Mouse (Mus musculus): Measurements from ENCODE around the gene Pih1d2.

Pih1d2 gene

DNA sequence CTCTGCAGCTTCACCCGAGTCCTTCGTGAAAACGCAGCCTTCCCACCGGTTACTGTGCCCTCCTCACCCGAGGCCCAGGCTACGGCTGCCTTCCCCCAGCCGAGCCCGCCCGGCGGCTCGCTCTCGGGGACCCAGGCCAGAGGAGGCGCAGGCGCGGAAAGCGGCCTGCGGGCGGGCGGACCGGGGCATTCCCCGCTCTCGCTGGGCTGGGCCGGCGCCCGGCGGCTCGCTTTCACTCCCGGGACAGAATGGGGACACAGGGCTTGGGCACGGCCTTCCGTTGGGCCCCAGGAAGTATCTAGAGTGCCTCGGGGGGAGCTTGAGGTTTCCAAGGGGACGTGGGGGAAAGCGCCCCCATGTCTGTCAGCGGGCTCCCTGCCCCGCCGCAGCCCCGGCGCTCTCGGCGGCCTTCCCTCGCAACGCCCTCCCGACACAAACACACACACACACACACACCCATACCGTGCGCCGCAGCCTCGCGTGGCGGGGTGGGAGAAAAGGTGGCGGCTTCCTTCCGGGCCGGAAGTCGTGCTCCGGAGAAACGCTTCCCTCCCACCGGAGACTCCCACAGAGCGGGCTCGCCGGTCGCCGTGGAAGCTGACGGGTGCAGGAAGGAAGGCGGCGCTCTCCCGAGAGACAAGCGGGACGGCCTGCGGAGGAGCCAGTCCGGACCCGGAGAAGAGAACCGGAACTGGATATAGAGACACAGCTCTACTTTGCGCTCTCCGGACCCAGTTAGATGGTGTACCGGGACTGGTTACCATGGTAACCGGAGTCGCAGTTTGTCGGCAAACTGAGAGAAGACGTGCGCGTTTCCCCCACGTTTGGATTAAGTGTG, at the start of gene Pih1d2, which contains the start of gene Nkapd1:
Pih1d2 (plus strand) TSS at position 556 of the 838 bp plus-strand sequence.
Nkapd1 (minus strand) TSS at position 699 of the 838 bp plus-strand sequence.
- peak; percentile 93 to 96 for DNase-seq

DNA sequence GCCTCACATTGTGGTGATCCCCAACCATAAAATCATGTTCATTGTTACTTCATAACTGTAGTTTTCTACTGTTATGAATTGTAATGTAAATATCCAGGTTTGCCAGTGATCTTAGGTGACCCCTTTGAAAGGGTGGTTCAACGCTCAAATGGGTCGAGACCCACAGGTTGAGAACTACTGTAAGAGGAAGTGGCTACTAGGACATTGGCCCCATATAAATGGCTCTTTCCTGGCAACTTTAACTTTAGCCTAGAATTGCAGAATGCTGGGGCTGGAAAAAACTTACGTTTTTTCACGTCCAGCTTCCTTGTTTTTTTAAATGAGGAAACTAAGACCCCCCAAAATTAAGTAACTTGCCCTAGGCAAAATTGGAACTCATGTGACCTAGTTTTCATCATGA, 49.7 kb upstream of the Pih1d2 start:
- DNase-seq = no peak

DNA sequence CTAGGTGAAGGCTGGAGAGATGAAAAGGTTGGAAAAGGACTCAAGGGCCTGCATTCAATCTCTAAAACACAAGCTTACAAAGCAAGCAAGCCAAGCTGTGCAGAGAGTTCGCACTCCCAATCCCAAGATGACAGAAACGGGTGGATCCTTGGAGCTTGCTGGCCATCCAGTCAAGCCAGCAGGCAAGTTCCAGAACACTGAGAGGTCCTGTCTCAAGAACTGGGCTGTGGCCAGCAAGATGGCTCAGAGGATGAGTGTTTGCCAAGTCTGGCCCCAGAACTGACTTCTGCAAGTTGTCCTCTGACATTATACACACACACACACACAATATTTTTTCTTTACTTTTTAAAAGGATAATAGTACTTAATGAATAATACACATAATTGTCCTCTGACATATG, 49.2 kb upstream of the Pih1d2 start:
- no peak for DNase-seq

DNA sequence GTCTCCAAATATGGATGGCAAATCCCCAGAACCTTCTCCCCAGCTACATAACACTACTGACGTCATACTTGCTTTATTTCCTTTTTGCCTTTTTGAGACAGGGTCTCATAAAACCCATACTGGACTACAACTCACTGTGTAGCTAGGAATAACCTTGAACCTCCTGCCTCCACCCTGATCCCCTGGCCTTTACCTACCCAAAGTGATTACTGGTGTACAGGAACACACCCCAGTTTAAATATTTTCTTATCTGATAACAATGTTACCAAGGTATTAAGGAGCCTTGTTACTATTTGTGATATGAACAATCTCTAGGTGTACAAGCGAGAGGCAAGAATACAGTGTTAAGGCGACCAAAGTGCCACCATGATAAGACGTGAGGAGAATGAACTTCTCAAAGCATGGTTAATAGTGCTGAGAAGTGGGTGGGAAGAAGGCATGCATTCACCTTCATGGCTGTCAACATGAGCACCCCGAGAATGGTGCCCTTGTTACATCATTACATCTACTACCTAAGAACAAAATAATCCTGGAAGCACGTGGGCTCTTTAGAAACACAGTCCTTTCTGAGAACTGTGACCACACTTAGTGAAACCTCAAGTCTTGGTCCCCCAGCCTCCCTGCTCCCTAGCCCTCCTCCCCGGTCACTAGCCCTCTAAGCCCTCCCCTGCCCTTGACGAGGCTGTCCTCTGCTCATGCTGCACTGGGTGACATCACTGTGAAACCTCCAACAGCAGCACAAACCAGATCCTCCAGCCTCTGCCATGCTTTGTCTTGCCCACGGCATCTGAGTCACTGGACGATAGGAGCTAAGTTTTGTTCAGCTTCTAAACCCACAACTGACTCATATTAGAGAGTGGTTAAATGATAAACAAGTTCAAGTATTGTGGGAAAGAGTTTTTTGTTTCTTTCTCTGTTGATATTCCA, 47.3 kb upstream of the Pih1d2 start:
- DNase-seq = no peak

DNA sequence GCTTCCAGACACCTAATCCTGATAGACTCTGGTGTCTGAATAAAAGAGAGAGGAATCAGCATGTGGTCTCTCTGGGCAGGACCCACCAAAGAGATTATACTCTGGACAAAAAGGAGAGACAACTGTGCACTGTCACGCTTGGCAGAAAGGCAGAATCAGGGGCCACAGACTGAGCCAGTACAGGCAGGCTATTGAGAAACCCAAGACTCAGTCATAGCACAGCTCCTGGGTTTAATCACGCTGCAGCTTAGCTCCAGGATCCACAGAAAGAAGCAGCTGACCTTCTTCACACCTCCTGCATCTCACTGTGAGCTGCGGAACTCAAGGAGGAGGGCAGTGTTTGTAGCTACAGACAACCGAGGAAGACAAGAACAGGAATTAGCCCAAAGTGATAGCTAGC, 36.8 kb upstream of the Pih1d2 start:
- DNase-seq = no peak

DNA sequence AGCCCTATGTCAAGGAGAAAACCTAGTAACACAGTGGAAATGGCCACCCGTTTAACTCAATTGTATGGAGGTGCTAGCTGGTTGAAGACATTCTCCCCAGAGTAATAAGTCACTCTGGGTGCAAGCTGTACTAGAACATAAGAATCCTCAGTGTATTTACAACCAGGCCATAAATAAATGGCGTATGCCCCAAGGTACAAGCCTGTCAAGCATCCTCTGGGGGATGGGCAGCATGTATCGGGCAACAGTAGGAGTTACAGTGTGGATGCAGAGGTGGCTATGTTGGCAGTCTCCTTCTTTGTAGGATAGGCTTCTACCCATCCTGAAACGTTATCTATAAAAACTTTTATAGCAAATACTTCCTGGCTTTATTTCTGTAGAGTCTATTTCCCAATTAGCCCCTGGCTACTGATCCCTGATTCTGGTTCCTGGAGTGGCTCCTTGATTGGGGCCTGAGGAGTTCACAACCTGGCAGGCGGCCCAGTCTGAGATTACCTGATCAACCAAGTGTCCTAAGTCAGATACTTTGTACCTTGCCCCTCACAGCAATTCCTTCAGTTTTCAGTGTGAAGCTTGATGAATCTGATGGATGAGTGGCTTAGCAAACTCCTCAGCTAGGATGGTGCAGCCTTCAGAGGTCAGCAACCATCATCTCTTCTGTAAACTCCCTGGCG, 31.8 kb upstream of the Pih1d2 start:
- no peak for DNase-seq

DNA sequence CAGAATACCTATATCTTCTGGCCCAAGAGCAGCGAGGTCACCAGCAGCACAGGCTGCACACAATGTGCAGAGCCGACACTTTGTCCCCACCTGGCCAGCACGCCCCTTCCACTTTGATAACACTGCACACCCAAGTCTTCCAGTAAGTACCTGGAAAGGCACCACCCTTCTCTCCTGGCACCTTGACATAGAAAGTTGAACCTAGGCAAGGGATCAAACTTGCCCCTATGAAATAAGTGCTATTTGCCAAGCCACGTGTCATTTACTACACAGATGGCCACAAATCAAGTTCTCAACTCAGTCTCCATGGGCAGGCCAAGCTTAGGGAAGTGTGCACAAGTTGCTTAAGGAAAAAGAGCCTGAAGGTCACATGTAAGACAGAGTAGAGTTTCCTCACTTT, 30.2 kb upstream of the Pih1d2 start:
- DNase-seq = no peak

DNA sequence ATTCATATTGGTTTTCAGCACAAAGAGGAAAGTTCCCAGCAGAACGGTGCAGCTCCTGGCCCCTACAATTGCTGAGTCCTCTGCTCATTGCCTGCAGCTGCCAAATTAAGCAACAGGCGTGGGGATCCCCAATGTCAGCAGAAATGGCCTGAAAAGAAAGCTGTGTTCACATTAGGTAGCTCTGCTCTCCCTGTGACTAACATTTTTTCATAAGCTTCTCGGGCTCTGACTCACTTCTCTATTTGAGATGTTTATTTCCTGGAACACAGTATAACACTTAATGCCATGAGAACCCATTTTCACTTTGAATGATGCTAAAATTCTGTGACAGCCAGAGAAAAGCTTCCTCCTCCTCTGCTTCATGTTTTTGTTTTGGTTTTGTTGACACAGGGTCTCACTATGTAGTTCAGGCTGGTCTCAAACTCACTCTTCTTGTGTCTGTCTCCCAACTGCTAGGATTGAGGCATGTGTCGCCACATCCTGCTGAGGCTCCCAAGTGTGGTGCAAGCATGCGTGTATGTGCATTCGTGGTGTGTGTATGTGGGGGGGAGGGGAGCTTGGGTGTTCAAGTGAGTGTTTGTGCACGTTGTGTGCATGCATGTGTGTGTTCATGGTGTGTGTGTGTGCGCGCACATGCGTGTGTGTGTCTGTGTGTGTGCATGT, 26.1 kb upstream of the Pih1d2 start:
- no peak for DNase-seq

DNA sequence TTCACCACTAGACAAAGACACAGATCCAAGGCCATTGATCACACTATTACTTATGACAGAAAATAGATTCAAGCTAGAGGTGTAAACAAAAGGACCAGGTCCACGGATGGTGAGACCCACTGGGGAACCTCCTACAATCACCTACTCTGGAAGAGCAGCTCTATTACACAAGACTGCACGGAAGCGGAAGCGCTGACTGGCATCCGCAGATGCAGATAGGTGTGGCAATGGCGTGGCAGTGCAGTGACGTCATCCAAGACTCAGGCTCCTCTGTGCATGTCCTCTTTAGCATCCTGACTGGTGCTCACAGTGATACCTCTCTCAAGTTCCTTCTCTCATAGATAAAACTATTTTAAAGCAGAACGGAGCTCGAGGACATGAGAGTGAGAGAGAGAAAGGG, 24.2 kb upstream of the Pih1d2 start:
- DNase-seq = no peak

DNA sequence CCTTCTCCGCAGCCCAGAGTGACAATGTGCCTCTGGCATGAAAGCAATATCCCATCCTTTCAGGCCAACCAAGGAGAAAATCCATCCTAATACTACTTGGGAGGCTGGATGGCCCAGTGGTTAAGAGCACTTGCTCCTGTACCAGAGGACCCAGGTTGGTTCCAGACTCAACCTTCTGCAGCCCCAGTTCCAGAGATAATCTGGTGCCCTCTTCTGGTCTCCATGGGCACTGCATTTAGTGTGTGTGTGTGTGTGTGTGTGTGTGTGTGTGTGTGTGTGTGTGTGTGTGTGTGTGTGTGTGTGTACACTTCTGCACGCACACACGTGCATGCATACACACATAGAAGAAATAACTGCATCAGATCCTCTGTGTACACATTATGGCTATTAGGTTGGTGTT, 23.6 kb upstream of the Pih1d2 start:
- DNase-seq = peak in 1 of 2 experiments; percentile 65

DNA sequence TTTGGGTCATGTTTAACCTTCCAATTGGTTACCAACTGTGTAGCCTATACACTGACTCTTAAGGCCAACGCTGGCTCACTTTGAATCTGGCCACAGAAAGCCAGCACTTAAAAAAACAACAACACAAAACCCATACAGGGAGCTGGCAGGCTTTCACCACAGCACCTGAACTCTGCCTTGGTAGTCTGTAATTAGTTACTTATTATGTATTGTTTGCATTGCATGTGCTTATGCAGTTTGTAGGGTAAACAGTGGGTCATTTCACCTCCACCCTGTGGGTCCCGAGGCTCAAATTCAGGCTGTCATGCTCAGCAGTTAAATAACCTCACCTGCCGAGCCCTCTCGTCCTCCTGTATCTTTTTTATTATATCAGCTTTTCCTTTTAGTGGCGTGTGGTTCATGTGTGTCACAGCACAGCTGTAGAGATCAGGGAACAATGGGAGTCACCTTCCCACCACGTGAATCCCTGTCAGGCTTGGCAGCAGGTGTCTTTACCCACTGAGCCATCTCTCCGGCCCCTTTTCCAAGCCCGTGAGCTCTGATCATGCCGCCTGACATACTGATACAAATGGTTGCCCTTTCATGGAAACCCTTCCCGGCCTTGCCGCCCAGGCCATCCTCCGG, 22.2 kb upstream of the Pih1d2 start:
- no peak for DNase-seq

DNA sequence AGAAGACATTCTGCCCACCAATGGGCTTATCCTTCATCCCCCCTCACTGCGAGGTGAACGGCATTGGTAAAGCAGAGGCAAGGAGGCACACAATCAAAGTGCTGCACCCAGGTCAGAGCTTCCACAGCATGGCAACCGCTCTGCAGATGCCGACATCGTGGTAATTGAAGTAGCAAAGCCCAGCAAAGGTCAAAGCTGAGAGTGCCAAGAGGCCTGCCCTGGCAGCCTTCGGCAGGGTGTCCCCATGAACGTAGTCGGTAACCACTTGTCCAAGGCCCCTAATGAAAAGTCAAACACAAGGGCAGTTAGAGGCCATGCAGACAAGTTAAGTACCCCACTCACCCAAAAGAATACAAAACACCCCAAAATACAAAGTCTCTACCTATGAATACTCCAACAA, 20.1 kb upstream of the Pih1d2 start:
- DNase-seq = no peak

DNA sequence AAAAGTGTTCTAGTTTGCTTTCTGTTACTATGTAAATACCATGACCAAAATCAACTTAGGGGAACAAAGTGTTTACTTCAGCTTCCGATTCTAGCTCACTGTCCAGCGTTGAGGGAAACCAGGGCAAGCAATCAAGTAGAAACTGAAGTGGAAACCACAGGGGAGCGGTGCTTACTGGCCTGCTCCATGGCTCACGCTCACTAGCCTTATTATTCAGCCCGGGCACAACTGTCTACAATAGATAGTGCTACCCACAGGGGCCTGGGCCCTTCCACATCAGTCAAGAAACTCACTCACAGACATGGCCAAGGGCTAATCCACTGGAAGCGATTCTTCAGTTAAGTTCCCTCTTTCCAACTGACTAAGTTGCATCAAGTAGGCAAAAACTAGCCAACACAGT, 15.6 kb upstream of the Pih1d2 start:
- DNase-seq = no peak

DNA sequence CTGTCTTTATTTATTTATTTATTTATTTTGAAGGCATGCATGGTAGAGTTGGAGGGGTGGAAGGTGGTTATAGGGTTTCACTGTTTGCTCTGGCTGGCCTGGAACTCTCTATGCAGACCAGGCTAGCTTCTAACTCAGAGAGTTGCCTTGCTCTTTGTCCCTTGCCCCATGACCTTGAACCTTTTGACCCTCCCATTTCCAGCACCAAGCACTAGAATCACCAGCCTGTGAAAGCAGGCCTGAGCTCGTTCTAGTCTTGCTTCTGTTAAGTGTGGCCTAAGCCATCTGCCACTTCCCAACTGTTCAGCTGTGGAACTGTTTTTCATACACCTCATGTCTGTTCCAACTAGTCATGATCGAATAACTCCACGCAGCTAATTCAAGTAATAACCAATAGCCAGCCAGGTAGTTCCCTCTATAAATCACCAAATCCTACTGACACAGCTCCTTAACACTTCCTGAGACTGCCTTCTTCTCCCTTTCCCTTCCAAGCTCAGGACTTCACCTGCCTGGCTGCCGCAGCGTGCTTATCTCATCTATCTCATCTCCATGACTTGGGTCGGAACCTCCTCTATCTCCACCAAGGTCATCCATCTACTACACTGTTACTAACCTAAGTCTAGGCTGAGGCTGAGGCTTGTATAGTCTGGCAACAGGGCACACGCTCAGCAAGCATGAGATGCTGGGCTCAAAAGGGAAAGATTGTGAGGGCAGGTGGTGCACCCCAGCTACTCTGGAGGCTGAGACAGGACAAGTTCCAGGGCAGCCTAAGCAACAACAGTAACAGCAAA, 14.9 kb upstream of the Pih1d2 start:
- no peak for DNase-seq

DNA sequence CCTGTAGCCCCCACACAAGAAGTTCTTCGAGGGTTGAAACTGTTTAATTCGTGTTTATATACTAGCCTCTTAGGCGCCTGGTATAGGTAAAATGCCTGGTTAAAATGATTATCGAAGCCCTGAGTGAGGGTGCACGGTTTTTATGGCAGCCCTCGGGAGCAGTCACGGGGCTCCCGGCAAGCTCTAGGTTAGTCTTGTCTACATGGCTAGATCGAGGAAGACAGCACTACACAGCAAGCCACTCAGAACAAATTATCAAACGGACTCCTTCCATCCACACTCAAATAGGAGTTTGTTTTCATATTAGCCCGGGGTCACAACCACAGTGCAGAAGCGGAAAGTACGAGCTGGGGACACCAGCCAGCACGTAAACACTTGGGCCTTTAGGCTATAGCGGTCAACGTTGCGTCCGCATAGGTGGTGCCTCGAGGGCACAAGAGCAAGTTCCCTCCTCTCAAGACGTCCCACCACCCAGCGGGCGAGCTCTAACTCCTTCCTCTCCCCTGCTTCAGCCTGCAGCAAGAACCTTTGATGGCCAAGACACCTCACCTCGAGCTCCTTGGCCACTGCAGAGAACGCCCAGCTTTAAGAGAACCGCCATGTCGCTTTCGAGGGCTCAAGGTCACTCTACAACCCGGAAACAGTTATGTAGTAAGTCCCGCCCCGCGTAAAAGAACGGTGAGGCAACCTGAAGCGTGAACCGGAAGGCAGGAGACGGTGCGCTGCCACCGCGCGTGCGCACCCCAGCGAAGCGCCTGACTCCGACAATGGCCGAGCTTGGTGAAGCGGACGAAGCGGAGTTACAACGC, 13.7 kb upstream of the Pih1d2 start, which contains the start of the genes Sdhd and Timm8b:
Sdhd (minus strand) TSS at position 624 of the 809 bp plus-strand sequence.
Timm8b (plus strand) TSS at position 722 of the 809 bp plus-strand sequence.
- peak; percentile 95 for DNase-seq

DNA sequence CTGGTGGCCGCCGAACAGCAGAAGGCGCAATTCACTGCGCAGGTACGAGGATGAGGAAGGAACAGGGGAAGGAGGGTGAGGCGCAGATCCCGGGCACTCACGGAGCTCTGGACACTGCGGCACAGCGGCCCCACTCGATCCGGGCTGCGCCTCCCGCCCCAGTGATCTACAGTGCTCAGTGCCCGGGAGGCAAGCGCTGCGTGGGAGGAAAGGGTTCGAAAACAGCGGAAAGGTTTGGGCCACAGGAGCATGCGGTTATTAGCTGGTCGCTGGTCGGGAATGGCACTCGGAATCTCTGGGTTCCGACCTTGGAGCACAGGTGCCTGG, 13.2 kb upstream of the Pih1d2 start:
- no peak for DNase-seq

DNA sequence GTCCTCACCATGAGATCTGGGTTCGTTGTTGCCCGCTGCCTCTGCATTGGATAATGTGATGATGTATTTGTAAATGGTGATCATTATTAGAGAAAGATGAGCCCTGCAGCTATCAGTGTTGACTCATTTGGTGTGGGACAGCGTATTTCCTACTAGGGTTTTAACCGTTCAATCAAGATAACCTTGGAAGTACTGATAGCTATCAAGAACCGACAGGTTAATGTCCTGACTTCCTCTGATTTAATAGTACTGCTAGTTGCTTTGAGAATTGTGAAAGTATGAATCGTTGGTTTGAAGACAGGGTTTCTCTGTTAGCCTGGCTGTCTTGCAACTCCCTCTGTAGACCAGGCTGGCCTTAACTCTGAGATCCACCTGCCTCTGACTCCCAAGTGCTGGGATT, 12.8 kb upstream of the Pih1d2 start:
- no peak for DNase-seq

DNA sequence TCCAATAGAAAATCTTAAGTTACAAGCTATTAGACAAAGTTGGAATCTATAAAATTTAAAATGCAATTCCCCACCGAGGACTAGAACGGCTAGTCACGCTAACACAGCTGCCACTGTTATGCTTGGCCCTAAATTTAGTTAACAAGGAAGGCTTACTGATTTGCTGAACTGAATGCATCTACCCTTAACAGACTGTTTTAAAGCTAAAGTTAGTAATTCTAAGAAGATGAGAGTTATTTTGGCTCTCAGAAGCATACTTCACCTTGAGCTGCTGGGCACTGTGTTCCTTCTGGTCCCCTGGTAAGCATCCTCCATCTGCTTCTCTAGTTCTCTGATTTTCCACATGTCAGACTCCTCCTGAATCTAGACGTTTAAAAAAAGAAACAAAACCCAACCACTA, 5.0 kb upstream of the Pih1d2 start:
- no peak for DNase-seq

DNA sequence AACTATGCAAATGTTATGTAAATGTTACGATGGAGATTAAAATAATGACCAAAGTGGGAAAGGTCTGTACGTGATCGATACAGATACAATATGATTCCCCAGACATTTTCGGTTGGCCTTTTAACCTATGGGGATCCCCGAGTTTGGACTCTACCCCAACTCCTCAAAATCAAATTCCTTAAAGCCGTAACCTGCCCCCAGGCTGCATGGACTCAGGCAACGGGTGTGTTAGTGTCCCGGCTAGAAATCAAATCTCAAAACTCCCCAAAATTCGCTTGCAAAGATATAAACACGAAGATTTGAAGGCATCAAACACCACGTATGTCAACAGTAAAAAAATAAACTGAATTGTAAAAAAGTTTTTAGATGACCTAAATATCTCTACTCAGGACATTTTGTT, 960 bp upstream of the Pih1d2 start:
- no peak for DNase-seq

DNA sequence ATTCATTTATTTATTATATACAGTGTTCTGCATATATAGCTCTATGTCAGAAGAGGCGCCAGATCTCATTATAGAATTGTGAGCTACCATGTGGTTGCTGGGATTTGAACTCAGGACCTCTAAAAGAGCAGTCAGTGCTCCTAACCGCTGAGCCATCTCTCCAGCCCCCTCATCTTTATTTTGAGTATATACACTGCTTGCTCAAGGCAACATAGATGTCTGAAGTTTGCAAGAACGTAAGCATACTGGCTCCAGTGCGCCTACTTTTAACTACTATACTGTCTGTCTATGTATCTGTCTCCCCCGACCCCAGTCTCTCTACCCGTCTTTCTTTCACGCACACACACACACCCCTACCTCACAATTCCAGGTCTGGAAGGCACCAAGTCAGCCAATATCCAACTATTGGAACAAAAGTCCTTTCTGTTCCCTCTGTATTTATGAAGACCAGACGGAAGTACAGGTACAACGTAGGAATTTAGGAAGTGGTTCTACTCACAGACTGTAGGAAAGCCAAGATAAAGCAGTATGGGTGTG, 741 bp downstream of the Pih1d2 start:
- DNase-seq = no peak
